Mouse (Mus musculus): ENCODE measurements around the gene Lias. TPM values are rescaled to one million over a fixed set of nuclear protein-coding genes. Genes with fewer than 3 reads are reported as not detected.

The Lias gene
- polyA plus RNA-seq, 1 experiment, result 13.1 TPM

GRCm38 (mm10) chr5:65444981-65445380 lies 53.7 kb downstream of the Lias start:
- no peak for DNase-seq
- WGBS, result 30% methylated on average over 4 of the region's 6 CpGs
- no peak overlapping the region for H3K4me3 ChIP-seq (replicated peaks; ENCODE audit: extremely low read depth, low read depth, low read length)

GRCm38 (mm10) chr5:65446756-65447155 lies 55.5 kb downstream of the Lias start:
- DNase-seq, result no peak
- WGBS, result 66% methylated on average over 2 of the region's 2 CpGs

More at GRCm38 (mm10) chr5:65444981-65445380, 53.7 kb downstream of the Lias start:
- TF ChIP-seq POLR2A (IDR thresholded peaks at IDR 0.05; ENCODE audit: borderline replicate concordance, extremely low read depth, low read depth, low read length), result no peak
- TF ChIP-seq CTCF (IDR thresholded peaks at IDR 0.05; ENCODE audit: insufficient read depth, low read length), result no peak
- H3K4me1 ChIP-seq (ENCODE audit: control insufficient read depth, insufficient read depth, low read length), result 0 out of 2 replicates have a peak, but pooled peaks cover 2% of the 10 kb centered on the region

GRCm38 (mm10) chr5:65447826-65448225 lies 56.5 kb downstream of the Lias start:
- no peak for DNase-seq
- WGBS, result 86% methylated on average over 2 of the region's 2 CpGs
- TF ChIP-seq POLR2A (IDR thresholded peaks at IDR 0.05; ENCODE audit: borderline replicate concordance, extremely low read depth, low read depth, low read length), result no peak
- TF ChIP-seq CTCF (IDR thresholded peaks at IDR 0.05; ENCODE audit: insufficient read depth, low read length), result no peak
- Histone ChIP-seq H3K4me3 (replicated peaks; ENCODE audit: extremely low read depth, low read depth, low read length) (no peak overlapping the region), H3K4me1 (ENCODE audit: control insufficient read depth, insufficient read depth, low read length) (0 out of 2 replicates have a peak, but pooled peaks cover 2% of the 10 kb centered on the region)

More at GRCm38 (mm10) chr5:65446756-65447155, 55.5 kb downstream of the Lias start:
- no peak overlapping the region for H3K4me3 ChIP-seq (replicated peaks; ENCODE audit: extremely low read depth, low read depth, low read length)
- TF ChIP-seq CTCF (IDR thresholded peaks at IDR 0.05; ENCODE audit: insufficient read depth, low read length) (no peak), POLR2A (IDR thresholded peaks at IDR 0.05; ENCODE audit: borderline replicate concordance, extremely low read depth, low read depth, low read length) (no peak)
- 0 out of 2 replicates have a peak, but pooled peaks cover 2% of the 10 kb centered on the region for H3K4me1 ChIP-seq (ENCODE audit: control insufficient read depth, insufficient read depth, low read length)

GRCm38 (mm10) chr5:65448941-65449340 lies 57.6 kb downstream of the Lias start:
- Histone ChIP-seq H3K4me1 (ENCODE audit: control insufficient read depth, insufficient read depth, low read length) (0 out of 2 replicates have a peak, but pooled peaks cover 2% of the 10 kb centered on the region), H3K4me3 (replicated peaks; ENCODE audit: extremely low read depth, low read depth, low read length) (no peak overlapping the region)
- TF ChIP-seq POLR2A (IDR thresholded peaks at IDR 0.05; ENCODE audit: borderline replicate concordance, extremely low read depth, low read depth, low read length), result no peak
- TF ChIP-seq CTCF (IDR thresholded peaks at IDR 0.05; ENCODE audit: insufficient read depth, low read length), result no peak
- 76% methylated on average over 4 of the region's 4 CpGs for WGBS
- no peak for DNase-seq

GRCm38 (mm10) chr5:65454771-65455170 lies 63.5 kb downstream of the Lias start:
- H3K4me1 ChIP-seq (ENCODE audit: control insufficient read depth, insufficient read depth, low read length), result peaks cover 8% of the 10 kb centered on the region; the same call in 1 of the 2 replicates
- WGBS, result 43% methylated on average over 5 of the region's 5 CpGs
- no peak overlapping the region for H3K4me3 ChIP-seq (replicated peaks; ENCODE audit: extremely low read depth, low read depth, low read length)
- no peak for DNase-seq
- no peak for TF ChIP-seq CTCF (IDR thresholded peaks at IDR 0.05; ENCODE audit: insufficient read depth, low read length)
- TF ChIP-seq POLR2A (IDR thresholded peaks at IDR 0.05; ENCODE audit: borderline replicate concordance, extremely low read depth, low read depth, low read length), result no peak

- no peak for TF ChIP-seq CTCF (IDR thresholded peaks at IDR 0.05; ENCODE audit: insufficient read depth, low read length)
- no peak for TF ChIP-seq POLR2A (IDR thresholded peaks at IDR 0.05; ENCODE audit: borderline replicate concordance, extremely low read depth, low read depth, low read length)
- DNase-seq, result peak; percentile 14
- Histone ChIP-seq H3K4me1 (ENCODE audit: control insufficient read depth, insufficient read depth, low read length) (peaks cover 8% of the 10 kb centered on the region; the same call in 1 of the 2 replicates), H3K4me3 (replicated peaks; ENCODE audit: extremely low read depth, low read depth, low read length) (no peak overlapping the region)
- WGBS, result 54% methylated on average over 7 of the region's 7 CpGs
These were observed 66.0 kb downstream of the Lias start for GRCm38 (mm10) chr5:65457086-65457827.

GRCm38 (mm10) chr5:65457846-65458245 lies 66.5 kb downstream of the Lias start:
- WGBS, result 58% methylated on average over 5 of the region's 5 CpGs
- H3K4me3 ChIP-seq (replicated peaks; ENCODE audit: extremely low read depth, low read depth, low read length), result no peak overlapping the region
- no peak for DNase-seq
- TF ChIP-seq POLR2A (IDR thresholded peaks at IDR 0.05; ENCODE audit: borderline replicate concordance, extremely low read depth, low read depth, low read length) (no peak), CTCF (IDR thresholded peaks at IDR 0.05; ENCODE audit: insufficient read depth, low read length) (no peak)
- H3K4me1 ChIP-seq (ENCODE audit: control insufficient read depth, insufficient read depth, low read length), result peaks cover 8% of the 10 kb centered on the region; the same call in 1 of the 2 replicates

GRCm38 (mm10) chr5:65459454-65459853 lies 68.2 kb downstream of the Lias start:
- no peak overlapping the region for H3K4me3 ChIP-seq (replicated peaks; ENCODE audit: extremely low read depth, low read depth, low read length)

More at GRCm38 (mm10) chr5:65459454-65459853, 68.2 kb downstream of the Lias start:
- 68% methylated on average over 3 of the region's 3 CpGs for WGBS
- no peak for TF ChIP-seq CTCF (IDR thresholded peaks at IDR 0.05; ENCODE audit: insufficient read depth, low read length)
- TF ChIP-seq POLR2A (IDR thresholded peaks at IDR 0.05; ENCODE audit: borderline replicate concordance, extremely low read depth, low read depth, low read length), result no peak
- DNase-seq, result no peak
- peaks cover 8% of the 10 kb centered on the region; the same call in 1 of the 2 replicates for H3K4me1 ChIP-seq (ENCODE audit: control insufficient read depth, insufficient read depth, low read length)

Other genes with a start within 250 kb of the Lias start
- gene Wdr19, start 191.8 kb upstream of the Lias start, polyA plus RNA-seq (2012; rRNA removed), result 5.0 and 6.4 TPM in 2 replicates
- 7.4 and 11.6 TPM in 2 replicates for gene Rfc1, start 55.8 kb upstream of the Lias start, polyA plus RNA-seq (2012; rRNA removed)
- gene Klb, start 43.2 kb upstream of the Lias start, polyA plus RNA-seq (2012; rRNA removed), result 0.44 and 0.78 TPM in 2 replicates
- 152 and 224 TPM in 2 replicates for gene Rpl9, start 53 bp upstream of the Lias start, polyA plus RNA-seq (2012; rRNA removed)
- gene Ugdh, start 44.5 kb downstream of the Lias start, polyA plus RNA-seq (2012; rRNA removed), result 8.7 and 12.2 TPM in 2 replicates
- not detected in 2 replicates for gene Gm43552, start 101.3 kb downstream of the Lias start, polyA plus RNA-seq (2012; rRNA removed)
- gene Smim14, start 145.7 kb downstream of the Lias start, polyA plus RNA-seq (2012; rRNA removed), result 137 and 157 TPM in 2 replicates
- 12.3 and 15.1 TPM in 2 replicates for gene Ube2k, start 145.7 kb downstream of the Lias start, polyA plus RNA-seq (2012; rRNA removed)